Mouse (Mus musculus) embryonic facial prominence, embryonic 14.5 days (tissue): Measurements from ENCODE around the gene Mon2. TPM values are rescaled to one million over a fixed set of nuclear protein-coding genes. Genes with fewer than 3 reads are reported as not detected.

ENCODE experiments used
- ATAC-seq: fragments of 200-750 bp; cut with Nextera tagmentation; 2 replicates; pipeline ENCODE4 v1.8.0; 2017; ENCODE audit warnings: low read depth, moderate number of reproducible peaks, moderate TSS enrichment
- DNase-seq: peaks from one replicate; pipeline ENCODE4 v3.0.0-alpha.2; 2015; ENCODE audit warnings: low spot score
- H3K27ac ChIP-seq: fragments of 300-500 bp; sonication (generic); replicated peaks from 2 replicates; pipeline ENCODE4 v1.5.1; 2014; ENCODE audit warnings: low read depth, mild to moderate bottlenecking, low read length, moderate library complexity
- H3K27me3 ChIP-seq: fragments of 300-500 bp; sonication (generic); replicated peaks from 2 replicates; pipeline ENCODE4 v1.6.1; 2014; ENCODE audit warnings: low read length; ENCODE audit not compliant: control insufficient read depth, insufficient read depth
- H3K36me3 ChIP-seq: fragments of 300-500 bp; sonication (generic); 2 replicates; pipeline ENCODE4 v1.6.1; 2014; ENCODE audit warnings: low read length, mixed read lengths; ENCODE audit not compliant: control insufficient read depth, insufficient read depth
- H3K4me1 ChIP-seq: fragments of 300-500 bp; sonication (generic); 2 replicates; pipeline ENCODE4 v1.6.1; 2014; ENCODE audit warnings: antibody characterized with exemption, low read length; ENCODE audit not compliant: control insufficient read depth, insufficient read depth
- H3K4me2 ChIP-seq: fragments of 300-500 bp; sonication (generic); 2 replicates; pipeline ENCODE4 v1.6.1; 2014; ENCODE audit warnings: low read depth, mild to moderate bottlenecking, low read length, moderate library complexity, mixed read lengths
- H3K4me3 ChIP-seq: fragments of 300-500 bp; sonication (generic); 2 replicates; pipeline ENCODE4 v1.5.1; 2014; ENCODE audit warnings: low read depth, mild to moderate bottlenecking, low read length
- H3K9ac ChIP-seq: fragments of 300-500 bp; sonication (generic); 2 replicates; pipeline ENCODE4 v1.6.1; 2014; ENCODE audit warnings: low read depth, mild to moderate bottlenecking, low read length, moderate library complexity, mixed read lengths
- H3K9me3 ChIP-seq: fragments of 300-500 bp; sonication (generic); 2 replicates; pipeline ENCODE4 v1.6.1; 2016; ENCODE audit warnings: low read length; ENCODE audit not compliant: control insufficient read depth
- WGBS: fragments of 180-500 bp; shearing (Covaris S2); extraction: QIAGEN DNeasy Blood & Tissue Kit; methylation state at CpG from one replicate; pipeline ENCODE4 v1.1.7; 2014; 5-methylcytosine and 5-hydroxymethylcytosine counted together
- polyA plus RNA-seq: library from polyadenylated mRNA; unstranded; fragments of >200 nt; fragmentation: Nextera tagmentation; extraction: Ambion mirVana; gene quantifications from 2 replicates; pipeline ENCODE4 v1.2.1, GENCODE M21; 2014

The Mon2 gene
- polyA plus RNA-seq, 1 experiment from 2014 or later = 44.5 TPM

- no peak for ATAC-seq
- Histone ChIP-seq H3K36me3 (no peaks in the 10 kb centered on the region), H3K27ac (no peak overlapping the region), H3K9me3 (peaks cover 9% of the 10 kb centered on the region; the same call in 1 of the 2 replicates), H3K4me1 (peaks cover 14% of the 10 kb centered on the region; the same call in 1 of the 2 replicates), H3K4me3 (no peak overlapping the region), H3K9ac (no peak overlapping the region), H3K4me2 (no peak overlapping the region), H3K27me3 (no peaks in the 10 kb centered on the region)
- WGBS = 58% methylated on average over 16 of the region's 16 CpGs
- no peak for DNase-seq
Measured at GRCm38 (mm10) chr10:122960738-122961137, 115.6 kb downstream of the Mon2 start.

DNA sequence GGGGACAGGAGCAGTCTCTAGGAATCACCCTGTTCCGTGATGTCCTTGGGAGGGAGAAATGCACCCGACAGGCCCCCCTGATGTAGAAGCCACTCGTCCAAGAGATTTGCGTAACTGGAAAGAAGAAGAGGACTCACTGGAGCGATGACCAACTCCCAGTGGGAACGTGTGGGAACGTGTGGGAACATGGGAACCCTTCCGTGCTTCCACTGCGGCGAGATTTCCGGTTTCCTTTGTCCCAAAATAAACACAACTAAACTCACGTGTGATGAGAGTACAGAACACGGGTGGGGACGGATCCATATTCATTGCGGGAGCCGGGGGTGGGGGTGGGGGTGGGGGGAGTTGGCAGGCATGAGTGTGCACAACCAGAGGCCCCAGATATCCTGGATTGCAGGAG, 116.1 kb downstream of the Mon2 start:
- H3K4me2 ChIP-seq = no peak overlapping the region
- 82% methylated on average over 16 of the region's 16 CpGs for WGBS
- H3K36me3 ChIP-seq = no peaks in the 10 kb centered on the region
- H3K4me1 ChIP-seq = peaks cover 14% of the 10 kb centered on the region; the same call in 1 of the 2 replicates
- ATAC-seq (no peak), DNase-seq (no peak)
- H3K27me3 ChIP-seq = no peaks in the 10 kb centered on the region
- no peak overlapping the region for H3K4me3 ChIP-seq
- H3K9me3 ChIP-seq = peaks cover 9% of the 10 kb centered on the region; the same call in 1 of the 2 replicates
- H3K9ac ChIP-seq = no peak overlapping the region
- H3K27ac ChIP-seq = no peak overlapping the region

- Histone ChIP-seq H3K9ac (no peak overlapping the region), H3K4me1 (peaks cover 6% of the 10 kb centered on the region; the same call in 1 of the 2 replicates), H3K4me2 (no peak overlapping the region), H3K36me3 (no peaks in the 10 kb centered on the region), H3K27ac (no peak overlapping the region), H3K4me3 (no peak overlapping the region), H3K9me3 (peaks cover 9% of the 10 kb centered on the region; the same call in 1 of the 2 replicates), H3K27me3 (no peaks in the 10 kb centered on the region)
- DNase-seq (no peak), ATAC-seq (no peak)
- WGBS = 80% methylated on average over 5 of the region's 5 CpGs
Measured at GRCm38 (mm10) chr10:122958699-122959098, 117.6 kb downstream of the Mon2 start.

- no peak overlapping the region for H3K27ac ChIP-seq
- H3K4me2 ChIP-seq = no peak overlapping the region
- 89% methylated on average over 2 of the region's 2 CpGs for WGBS
Measured at GRCm38 (mm10) chr10:122957918-122958317, 118.4 kb downstream of the Mon2 start.

DNA sequence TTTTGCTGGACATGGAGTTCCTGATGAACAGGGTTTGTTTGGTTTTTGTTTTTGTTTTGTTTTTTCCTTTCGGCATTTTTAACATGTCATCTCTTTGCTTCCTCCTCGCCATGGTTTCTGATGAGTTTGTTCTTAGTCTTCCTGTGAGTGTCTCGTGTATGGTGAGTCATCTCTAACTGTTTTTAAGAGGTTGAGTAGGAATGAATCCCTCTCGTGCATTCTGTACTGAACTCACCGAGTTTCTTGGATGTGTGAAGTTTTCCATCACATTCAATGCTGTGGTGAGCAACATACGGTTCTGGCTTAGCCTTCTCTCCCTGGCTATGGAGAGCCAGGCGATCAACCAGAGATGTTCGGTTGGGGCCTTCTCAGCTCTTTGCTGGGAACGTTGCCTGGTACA, 122.7 kb downstream of the Mon2 start:
- H3K9ac ChIP-seq = no peak overlapping the region
- WGBS = 92% methylated on average over 9 of the region's 9 CpGs

More at GRCm38 (mm10) chr10:122957918-122958317, 118.4 kb downstream of the Mon2 start:
- DNase-seq (no peak), ATAC-seq (no peak)
- no peak overlapping the region for H3K4me3 ChIP-seq
- H3K9ac ChIP-seq = no peak overlapping the region
- no peaks in the 10 kb centered on the region for H3K27me3 ChIP-seq
- no peaks in the 10 kb centered on the region for H3K36me3 ChIP-seq
- H3K9me3 ChIP-seq = peaks cover 9% of the 10 kb centered on the region; the same call in 1 of the 2 replicates
- H3K4me1 ChIP-seq = no peaks in the 10 kb centered on the region

GRCm38 (mm10) chr10:122950966-122951365, 125.3 kb downstream of the Mon2 start:
- Histone ChIP-seq H3K4me3 (no peak overlapping the region), H3K36me3 (no peaks in the 10 kb centered on the region), H3K4me1 (peaks cover 4% of the 10 kb centered on the region; the same call in 1 of the 2 replicates), H3K9ac (no peak overlapping the region), H3K4me2 (no peak overlapping the region), H3K27me3 (no peaks in the 10 kb centered on the region), H3K9me3 (no peaks in the 10 kb centered on the region; the same call in 1 of the 2 replicates), H3K27ac (no peak overlapping the region)
- DNase-seq (no peak), ATAC-seq (no peak)
- 83% methylated on average over 6 of the region's 6 CpGs for WGBS

More for the DNA sequence above, 122.7 kb downstream of the Mon2 start:
- no peaks in the 10 kb centered on the region for H3K27me3 ChIP-seq
- no peaks in the 10 kb centered on the region; the same call in 1 of the 2 replicates for H3K9me3 ChIP-seq
- no peak overlapping the region for H3K4me2 ChIP-seq
- H3K4me3 ChIP-seq = no peak overlapping the region
- H3K27ac ChIP-seq = no peak overlapping the region
- ATAC-seq = no peak
- H3K36me3 ChIP-seq = no peaks in the 10 kb centered on the region
- DNase-seq = no peak
- peaks cover 4% of the 10 kb centered on the region; the same call in 1 of the 2 replicates for H3K4me1 ChIP-seq

DNA sequence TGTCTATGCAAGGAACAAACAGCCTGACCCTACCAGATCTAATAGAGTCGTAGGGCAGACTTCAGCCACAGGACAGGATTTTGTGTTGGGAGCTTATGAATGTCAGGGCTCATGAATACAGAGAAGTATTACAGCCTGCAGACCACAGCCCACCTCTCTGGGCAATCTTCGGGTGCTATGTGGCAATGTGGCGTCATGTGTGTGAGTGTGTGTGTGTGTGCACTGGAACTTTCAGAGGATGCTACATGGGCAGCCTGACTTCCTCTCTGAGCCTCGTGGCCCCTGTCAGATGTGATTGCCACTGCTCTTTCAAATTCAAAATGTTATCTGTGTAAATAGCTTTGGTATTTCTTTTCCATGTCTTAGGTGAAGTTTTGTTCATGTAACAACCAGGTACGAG, 131.4 kb downstream of the Mon2 start:
- Histone ChIP-seq H3K36me3 (no peaks in the 10 kb centered on the region), H3K9ac (no peak overlapping the region), H3K27me3 (no peaks in the 10 kb centered on the region), H3K4me2 (no peak overlapping the region), H3K9me3 (no peaks in the 10 kb centered on the region), H3K4me3 (no peak overlapping the region), H3K27ac (no peak overlapping the region), H3K4me1 (no peaks in the 10 kb centered on the region)
- ATAC-seq (no peak), DNase-seq (no peak)
- WGBS = 76% methylated on average over 5 of the region's 5 CpGs

DNA sequence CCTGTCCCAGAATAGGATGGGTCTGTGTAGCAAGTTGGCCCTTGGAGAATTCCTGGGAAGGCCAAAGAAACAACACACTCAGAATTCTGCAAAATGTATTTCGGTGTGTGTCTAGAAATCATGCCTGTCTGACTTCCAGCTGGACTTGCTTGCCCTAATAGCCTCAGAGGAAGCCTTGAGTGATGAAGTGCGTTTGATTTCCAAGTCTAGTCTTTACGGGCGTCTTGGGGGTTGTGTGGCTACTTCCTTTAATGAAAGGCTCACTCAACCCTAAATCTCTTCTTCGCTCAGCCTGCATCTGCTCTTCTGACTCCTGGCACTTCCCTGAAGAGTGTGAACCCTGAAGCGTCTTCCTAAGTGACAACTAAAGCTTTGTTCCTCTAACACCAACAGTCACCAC, 132.5 kb downstream of the Mon2 start:
- no peak overlapping the region for H3K9ac ChIP-seq
- DNase-seq (no peak), ATAC-seq (no peak)
- WGBS = 52% methylated on average over 6 of the region's 6 CpGs
- H3K9me3 ChIP-seq = no peaks in the 10 kb centered on the region
- H3K4me2 ChIP-seq = no peak overlapping the region
- no peaks in the 10 kb centered on the region for H3K4me1 ChIP-seq
- no peak overlapping the region for H3K4me3 ChIP-seq
- H3K36me3 ChIP-seq = no peaks in the 10 kb centered on the region
- H3K27ac ChIP-seq = no peak overlapping the region
- no peaks in the 10 kb centered on the region for H3K27me3 ChIP-seq

GRCm38 (mm10) chr10:122942771-122943170, 133.5 kb downstream of the Mon2 start:
- Histone ChIP-seq H3K9ac (no peak overlapping the region), H3K4me1 (no peaks in the 10 kb centered on the region), H3K27me3 (no peaks in the 10 kb centered on the region), H3K4me2 (no peak overlapping the region), H3K36me3 (no peaks in the 10 kb centered on the region), H3K4me3 (no peak overlapping the region), H3K9me3 (no peaks in the 10 kb centered on the region), H3K27ac (no peak overlapping the region)
- WGBS = 81% methylated on average over 7 of the region's 7 CpGs
- no peak for ATAC-seq
- no peak for DNase-seq
